Mouse (Mus musculus) thymus, adult 2 months (tissue): ENCODE data around the gene 4932438H23Rik.

Experiments
- CTCF ChIP-seq: fragments of 200-500 bp; IDR thresholded peaks from 2 replicates; pipeline ENCODE4 v1.5.1; 2012; ENCODE audit warnings: mild to moderate bottlenecking, control low read depth, low read length, moderate library complexity, borderline replicate concordance; ENCODE audit not compliant: control insufficient read depth, poor library complexity, insufficient read depth; ENCODE audit errors: extremely low read depth
- POLR2A ChIP-seq: fragments of 200-500 bp; IDR thresholded peaks from 2 replicates; pipeline ENCODE4 v1.6.1; 2012; ENCODE audit warnings: mild to moderate bottlenecking, low read length, control low read depth, moderate library complexity; ENCODE audit not compliant: control insufficient read depth, poor library complexity, insufficient read depth; ENCODE audit errors: extremely low read depth

GRCm38 (mm10) chr16:91029901-91030300 lies 65.0 kb downstream of the 4932438H23Rik start:
- no peak for TF ChIP-seq CTCF
- no peak for TF ChIP-seq POLR2A
